Mouse (Mus musculus): ENCODE data around the gene Strn4.
A peak's percentile ranks its signal among the peaks of the same experiment; 100 is the strongest.

Strn4 gene

DNA sequence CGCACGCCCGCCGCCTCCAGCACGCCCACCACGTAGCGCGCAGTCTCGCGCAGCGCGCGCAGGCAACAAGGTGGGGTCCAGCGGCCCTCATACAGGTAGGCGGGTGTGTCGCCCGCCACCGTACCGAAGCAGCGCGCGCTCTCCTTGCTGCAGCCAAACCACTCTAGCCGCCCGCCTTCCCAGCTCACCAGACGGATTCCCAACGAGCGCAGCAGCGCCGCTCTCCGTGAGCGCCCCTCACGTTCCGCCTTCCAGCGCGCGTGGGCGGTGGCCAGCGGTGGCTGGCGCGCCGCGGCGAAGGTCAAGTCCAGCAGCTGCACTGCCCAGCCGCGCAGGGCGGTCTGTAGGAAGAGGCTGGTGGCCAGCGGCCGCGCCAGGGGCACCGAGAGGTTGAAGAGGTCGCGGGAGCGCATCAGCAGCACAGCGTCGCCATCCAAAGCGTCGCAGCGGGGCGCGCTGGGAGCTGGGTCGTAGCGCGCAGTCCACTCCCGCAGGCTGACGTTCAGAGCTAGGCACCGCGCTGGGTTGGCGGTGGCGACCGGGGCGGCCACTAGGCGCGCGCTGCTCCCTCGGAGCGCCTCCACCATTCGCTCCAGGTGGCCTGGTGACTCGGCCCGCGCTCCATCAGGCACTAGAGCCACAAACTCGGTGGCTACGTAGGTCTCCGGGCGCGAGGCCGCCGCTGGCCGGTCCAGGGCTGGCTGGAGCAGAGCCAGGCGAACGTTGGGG lies 4.6 kb upstream of the Strn4 start:
- DNase-seq (ENCODE audit: extremely low spot score, low spot score) = peak; percentile 67

- no peak for DNase-seq (ENCODE audit: extremely low spot score, low spot score)
Observed at GRCm38 (mm10) chr7:16811649-16812070, 4.0 kb upstream of the Strn4 start.

DNA sequence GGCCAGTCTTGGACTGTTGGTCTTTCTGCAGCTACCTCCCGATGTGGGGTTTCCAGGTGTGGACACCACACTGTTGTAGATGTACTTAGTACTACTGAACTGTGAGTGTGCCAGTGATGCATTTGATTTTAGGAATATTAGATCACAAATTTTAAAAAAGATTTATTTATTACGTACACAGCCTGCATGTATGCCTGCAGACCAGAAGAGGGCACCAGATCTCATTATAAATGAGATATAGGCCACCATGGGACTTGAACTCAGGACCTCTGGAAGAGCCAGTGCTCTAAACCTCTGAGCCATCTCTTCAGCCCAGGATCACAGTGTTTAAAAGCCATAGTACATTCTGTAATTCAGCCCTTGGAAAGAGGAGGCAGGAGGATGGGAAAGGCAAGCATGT lies 3.2 kb upstream of the Strn4 start:
- no peak for DNase-seq (ENCODE audit: extremely low spot score, low spot score)

DNA sequence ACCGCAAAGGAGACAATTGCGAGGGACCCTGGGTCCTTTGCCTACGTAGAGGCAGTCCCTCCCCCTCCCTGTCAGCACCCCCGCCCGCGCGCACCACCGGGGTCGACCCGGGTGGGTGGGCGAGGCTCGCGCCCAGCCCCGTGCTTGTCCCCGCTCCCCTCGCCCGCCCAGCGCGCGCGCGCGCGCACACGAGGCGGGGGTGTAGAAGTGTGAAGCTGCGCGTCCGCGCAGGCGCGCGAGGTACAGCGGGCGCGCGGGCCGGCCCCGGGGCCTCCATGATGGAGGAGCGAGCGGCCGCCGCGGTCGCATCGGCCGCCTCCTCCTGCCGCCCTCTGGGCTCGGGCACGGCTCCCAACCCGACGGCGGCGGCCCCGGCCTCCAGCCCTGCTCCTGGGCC lies 387 bp downstream of the Strn4 start:
- peak; percentile 79 for DNase-seq (ENCODE audit: extremely low spot score, low spot score)

DNA sequence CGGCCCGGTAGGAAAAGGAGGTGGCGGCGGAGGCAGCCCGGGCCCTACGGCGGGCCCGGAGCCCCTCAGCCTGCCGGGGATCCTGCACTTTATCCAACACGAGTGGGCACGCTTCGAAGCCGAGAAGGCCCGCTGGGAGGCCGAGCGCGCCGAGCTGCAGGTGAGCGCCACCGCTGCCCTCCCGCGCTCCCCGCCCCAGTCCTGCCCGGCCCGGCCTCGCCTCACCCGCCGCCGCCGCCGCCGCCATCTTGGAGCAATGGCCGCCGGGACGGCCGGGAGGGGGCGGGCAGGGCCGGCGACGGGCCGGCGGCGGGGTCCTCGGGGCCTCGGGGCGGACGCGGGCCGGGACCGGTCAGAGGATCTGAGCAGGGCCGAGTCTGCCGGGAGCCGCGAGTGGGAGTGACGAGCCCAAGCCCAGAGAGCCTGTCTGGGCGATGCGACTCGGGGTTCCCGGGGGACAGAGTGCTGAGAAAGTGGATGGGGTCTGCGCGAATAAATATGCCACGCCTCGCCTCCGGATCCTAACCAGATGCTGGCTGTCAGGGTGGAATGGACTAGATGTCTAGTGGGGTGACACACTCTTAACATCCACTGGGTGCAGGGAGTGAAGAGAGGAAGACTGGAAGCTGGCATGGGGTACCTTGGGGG lies 910 bp downstream of the Strn4 start, which contains the start of gene Fkrp:
Gene Fkrp (minus strand): TSS at position 258 of the 648 bp plus-strand sequence.
- DNase-seq (ENCODE audit: extremely low spot score, low spot score) = peak; percentile 74

DNA sequence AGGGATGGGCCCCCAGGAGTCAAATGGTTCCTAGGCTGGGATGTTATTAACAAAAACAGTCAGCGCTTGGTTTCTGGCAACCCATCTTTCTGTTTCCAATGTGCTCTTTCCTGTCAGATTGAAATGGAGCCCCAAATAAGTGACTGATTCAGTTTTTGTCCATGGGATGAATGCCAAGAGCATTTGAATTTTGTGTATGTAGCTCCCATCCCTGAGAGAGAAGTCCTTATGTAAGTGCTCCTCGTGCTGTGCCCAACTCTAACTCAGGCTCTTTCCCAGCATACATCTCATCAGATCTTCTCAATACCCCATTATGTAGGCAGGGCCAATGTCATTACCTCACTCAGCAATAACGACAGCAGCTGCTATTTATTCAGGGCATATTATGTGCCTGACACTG lies 2.0 kb downstream of the Strn4 start:
- DNase-seq (ENCODE audit: extremely low spot score, low spot score) = no peak

- DNase-seq (ENCODE audit: extremely low spot score, low spot score) = no peak
Observed at GRCm38 (mm10) chr7:16819794-16820193, 4.1 kb downstream of the Strn4 start.

GRCm38 (mm10) chr7:16820271-16820763 lies 4.6 kb downstream of the Strn4 start:
- no peak for DNase-seq (ENCODE audit: extremely low spot score, low spot score)

- peak; percentile 38 for DNase-seq (ENCODE audit: extremely low spot score, low spot score)
Observed at GRCm38 (mm10) chr7:16821091-16821490, 5.4 kb downstream of the Strn4 start.

- no peak for DNase-seq (ENCODE audit: extremely low spot score, low spot score)
Observed at GRCm38 (mm10) chr7:16821669-16822101, 6.0 kb downstream of the Strn4 start.

GRCm38 (mm10) chr7:16823734-16824133 lies 8.0 kb downstream of the Strn4 start:
- DNase-seq (ENCODE audit: extremely low spot score, low spot score) = no peak

GRCm38 (mm10) chr7:16825785-16826184 lies 10.1 kb downstream of the Strn4 start:
- no peak for DNase-seq (ENCODE audit: extremely low spot score, low spot score)

GRCm38 (mm10) chr7:16826571-16826970 lies 10.9 kb downstream of the Strn4 start:
- DNase-seq (ENCODE audit: extremely low spot score, low spot score) = no peak

- no peak for DNase-seq (ENCODE audit: extremely low spot score, low spot score)
Observed at GRCm38 (mm10) chr7:16827274-16827673, 11.6 kb downstream of the Strn4 start.

GRCm38 (mm10) chr7:16830449-16830848 lies 14.8 kb downstream of the Strn4 start:
- DNase-seq (ENCODE audit: extremely low spot score, low spot score) = no peak

GRCm38 (mm10) chr7:16837916-16838803 lies 22.5 kb downstream of the Strn4 start:
- no peak for DNase-seq (ENCODE audit: extremely low spot score, low spot score)

GRCm38 (mm10) chr7:16838804-16839426 lies 23.2 kb downstream of the Strn4 start:
- DNase-seq (ENCODE audit: extremely low spot score, low spot score) = no peak

- no peak for DNase-seq (ENCODE audit: extremely low spot score, low spot score)
Observed at GRCm38 (mm10) chr7:16839427-16840108, 23.9 kb downstream of the Strn4 start.

GRCm38 (mm10) chr7:16840109-16840491 lies 24.4 kb downstream of the Strn4 start:
- DNase-seq (ENCODE audit: extremely low spot score, low spot score) = no peak

DNA sequence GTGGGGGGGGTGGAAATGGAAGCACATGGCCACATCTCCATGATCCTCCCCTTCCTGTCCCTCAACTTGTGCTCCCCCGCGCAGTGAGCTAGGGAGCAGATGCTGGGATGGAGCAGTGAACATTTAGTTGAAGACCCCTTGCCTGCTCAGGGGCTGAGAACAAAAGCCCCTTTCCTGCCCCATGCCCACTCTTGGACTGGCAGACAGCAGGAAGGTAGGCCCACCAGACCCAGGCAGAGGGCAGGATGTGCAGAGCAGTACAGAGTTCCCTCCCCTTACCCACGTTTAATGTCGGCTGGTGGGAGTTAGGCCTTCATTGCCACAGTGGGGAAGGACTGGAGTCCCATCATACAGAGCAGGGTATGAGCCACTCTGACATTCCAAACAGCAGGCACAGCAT lies 25.4 kb downstream of the Strn4 start:
- DNase-seq (ENCODE audit: extremely low spot score, low spot score) = no peak

All from neural tube, embryonic 10.5 days (tissue).